Comparison of ENCODE assay signal across 9 mouse cellular contexts in the genomic region with DNA sequence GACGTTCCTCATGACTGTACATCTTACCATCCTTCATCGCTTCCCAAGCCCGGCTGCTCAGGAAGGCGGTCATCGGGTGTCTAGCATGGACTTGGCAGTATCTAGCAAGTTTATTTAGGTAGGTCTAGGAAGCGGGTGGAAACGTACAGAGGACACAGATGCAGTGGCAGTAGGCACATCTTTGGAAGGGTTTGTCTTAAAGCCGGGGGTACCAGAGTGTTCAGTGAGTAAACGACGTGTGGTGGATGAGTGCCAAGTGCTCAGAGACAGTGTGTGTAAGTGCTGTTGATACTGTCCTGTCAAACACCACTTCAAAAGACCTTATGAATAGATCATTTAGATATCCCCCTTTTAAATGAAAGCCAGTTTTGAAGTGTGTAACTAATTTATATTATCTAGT. TPM values are rescaled to one million over a fixed set of nuclear protein-coding genes. Genes with fewer than 3 reads are reported as not detected.
DNase-seq lines count a peak whose midpoint lies in the region; ATAC-seq and TF ChIP-seq lines count a peak whose summit lies in the region.
"Had no signal": no experiment of that assay in that cellular context is flagged by ENCODE, and none has a peak within 500 bp of the region (broad histone marks: within the 10 kb centered on the region; RNA-seq: fewer than 3 reads in every experiment).

No protein-coding gene starts in this region.

- H3K27me3 ChIP-seq in liver, embryonic 14.5 days (ENCODE audit: control insufficient read depth, insufficient read depth, low read length): no peaks in the 10 kb centered on the region

- ATAC-seq in liver, embryonic 14.5 days (ENCODE audit: insufficient read depth): no peak

- no peak overlapping the region for H3K4me3 ChIP-seq in liver, embryonic 14.5 days (ENCODE audit: insufficient read depth in 1 of 2, low read depth in 2 of 2, low read length in 2 of 2)

- H3K9me3 ChIP-seq in liver, embryonic 14.5 days (ENCODE audit: control insufficient read depth, low read length): no peaks in the 10 kb centered on the region

- peak; percentile 8 for DNase-seq in adrenal gland, postnatal 10 days
- no peak for DNase-seq in adrenal gland, adult 2 months
- DNase-seq in retina, postnatal 1 day: peak; percentile 8
- no peak for DNase-seq in retina, embryonic 14.5 days (ENCODE audit: low spot score)
- DNase-seq in liver, embryonic 14.5 days (ENCODE audit: low read depth in 3 of 3, low spot score in 3 of 3): no peak
- DNase-seq in urinary bladder, postnatal 4 days (ENCODE audit: low spot score in 2 of 2): no peak
- DNase-seq in left cerebral cortex, adult 18-20 months (ENCODE audit: low spot score in 2 of 2): no peak
- DNase-seq in MN1 (ENCODE audit: low spot score): no peak

- H3K9ac ChIP-seq in liver, embryonic 14.5 days (replicated peaks): no peak overlapping the region

- H3K36me3 ChIP-seq in liver, embryonic 14.5 days (replicated peaks; ENCODE audit: control insufficient read depth, insufficient read depth, low read depth): peaks cover 7% of the 10 kb centered on the region

- TF ChIP-seq EP300 in liver, embryonic 14.5 days (IDR thresholded peaks at IDR 0.05; ENCODE audit: low read depth): no peak

- H3K4me2 ChIP-seq in liver, embryonic 14.5 days (ENCODE audit: low read depth): peak overlapping the region; percentile 27; the same call in 1 of the 2 replicates

- TF ChIP-seq CTCF in liver, embryonic 14.5 days (IDR thresholded peaks at IDR 0.05; ENCODE audit: low read depth): no peak

- peaks cover 0 to 7% of the 10 kb centered on the region in 2 experiments; a peak in 2 of 4 replicates for H3K4me1 ChIP-seq in liver, embryonic 14.5 days (replicated peaks; ENCODE audit: control insufficient read depth in 2 of 2, insufficient read depth in 2 of 2, low read length in 1 of 2)

- no peak overlapping the region for H3K27ac ChIP-seq in liver, embryonic 14.5 days

- WGBS in liver, embryonic 14.5 days (ENCODE audit: insufficient replicate concordance): 56% methylated on average over 10 of the region's 10 CpGs

RNA-seq across cellular contexts. Expression of gene Lxn, which starts 1.1 kb away (rescaled TPM):
- total RNA-seq in adrenal gland, postnatal 10 days (2021): 10 to 100 TPM; 17.6 to 21.9 TPM
- total RNA-seq in adrenal gland, adult 2 months (2021): 10 to 100 TPM in 1 of 2 experiments, 1 to 10 TPM in 1; 7.3 to 16.3 TPM
- polyA plus RNA-seq in adrenal gland, adult 2 months (2012; rRNA removed): 52.1 and 66.8 TPM in 2 replicates
- 2.4 and 4.1 TPM in 2 replicates for polyA plus RNA-seq in liver, embryonic 14.5 days (2012; rRNA removed)
- polyA plus RNA-seq in liver, embryonic 14.5 days (2014; fragmentation: Nextera tagmentation; extraction: Ambion mirVana): 9.9 and 10.2 TPM in 2 replicates
- total RNA-seq in left cerebral cortex, adult 18-20 months (2021): 10 to 100 TPM; 37.2 TPM

RNA-seq across cellular contexts. Expression of gene Gfm1, which starts 32.7 kb away (rescaled TPM):
- 100 to 1,000 TPM; 122 to 132 TPM for total RNA-seq in adrenal gland, postnatal 10 days (2021)
- 100 to 1,000 TPM; 103 to 117 TPM for total RNA-seq in adrenal gland, adult 2 months (2021)
- 22.6 and 25.9 TPM in 2 replicates for polyA plus RNA-seq in adrenal gland, adult 2 months (2012; rRNA removed)
- 8.5 and 17.0 TPM in 2 replicates for polyA plus RNA-seq in liver, embryonic 14.5 days (2012; rRNA removed)
- 32.6 and 37.8 TPM in 2 replicates for polyA plus RNA-seq in liver, embryonic 14.5 days (2014; fragmentation: Nextera tagmentation; extraction: Ambion mirVana)
- total RNA-seq in left cerebral cortex, adult 18-20 months (2021): 10 to 100 TPM; 49.6 to 49.8 TPM

RNA-seq across cellular contexts. Expression of gene Rarres1, which starts 52.7 kb away (rescaled TPM):
- total RNA-seq in adrenal gland, postnatal 10 days (2021): 1 to 10 TPM; 1.7 to 1.8 TPM
- total RNA-seq in adrenal gland, adult 2 months (2021): under 1 TPM; 0.20 to 0.93 TPM
- 2.1 and 5.4 TPM in 2 replicates for polyA plus RNA-seq in adrenal gland, adult 2 months (2012; rRNA removed)
- polyA plus RNA-seq in liver, embryonic 14.5 days (2012; rRNA removed): 1.3 TPM in 2 replicates
- 1.5 and 2.2 TPM in 2 replicates for polyA plus RNA-seq in liver, embryonic 14.5 days (2014; fragmentation: Nextera tagmentation; extraction: Ambion mirVana)
- 1 to 10 TPM; 1.9 TPM for total RNA-seq in left cerebral cortex, adult 18-20 months (2021)
- total RNA-seq: common myeloid progenitor, adult 5-6 weeks had no signal

Comparison
In these comparisons a context has a peak if more than half of its experiments do, and no peak if none do; other contexts are left out.
1. DNase-seq: peak in adrenal gland, postnatal 10 days (single experiment) and retina, postnatal 1 day (single experiment); none in adrenal gland, adult 2 months (single experiment), retina, embryonic 14.5 days (single experiment), liver, embryonic 14.5 days (0 of 3), urinary bladder, postnatal 4 days (0 of 2), left cerebral cortex, adult 18-20 months (0 of 2) and MN1 (single experiment).